Mouse (Mus musculus) hindbrain, embryonic 10.5 days (tissue): ENCODE results near the gene Crocc. TPM values are rescaled to one million over a fixed set of nuclear protein-coding genes. Genes with fewer than 3 reads are reported as not detected.

Experiments
- DNase-seq: peaks from one replicate; pipeline ENCODE4 v3.0.0-alpha.2; 2017; ENCODE audit warnings: low spot score
- H3K27ac ChIP-seq: fragments of 300-500 bp; sonication (generic); 2 replicates; pipeline ENCODE4 v1.5.1; 2016; ENCODE audit warnings: mild to moderate bottlenecking, moderate library complexity
- H3K27me3 ChIP-seq: fragments of 300-500 bp; sonication (generic); 2 replicates; pipeline ENCODE4 v1.6.1; 2016; ENCODE audit warnings: mild to moderate bottlenecking; ENCODE audit not compliant: poor library complexity, insufficient read depth, severe bottlenecking
- H3K36me3 ChIP-seq: fragments of 300-500 bp; sonication (generic); 2 replicates; pipeline ENCODE4 v1.6.1; 2016; ENCODE audit warnings: mild to moderate bottlenecking, moderate library complexity
- H3K4me1 ChIP-seq: fragments of 300-500 bp; sonication (generic); replicated peaks from 2 replicates; pipeline ENCODE4 v1.6.1; 2016; ENCODE audit warnings: mild to moderate bottlenecking
- H3K4me3 ChIP-seq: fragments of 300-500 bp; sonication (generic); 2 replicates; pipeline ENCODE4 v1.5.1; 2016; ENCODE audit warnings: mild to moderate bottlenecking, moderate library complexity
- H3K9me3 ChIP-seq: fragments of 300-500 bp; sonication (generic); 2 replicates; pipeline ENCODE4 v1.6.1; 2016; ENCODE audit warnings: mild to moderate bottlenecking, moderate library complexity
- WGBS: fragments of 180-500 bp; shearing (Covaris S2); methylation state at CpG from one replicate; pipeline ENCODE4 v1.1.7; 2016; 5-methylcytosine and 5-hydroxymethylcytosine counted together
- polyA plus RNA-seq: library from polyadenylated mRNA; unstranded; fragments of >200 nt; fragmentation: Nextera tagmentation; extraction: Ambion mirVana; gene quantifications from 2 replicates; pipeline ENCODE4 v1.2.1, GENCODE M21; 2016

Gene Crocc
- polyA plus RNA-seq, 1 experiment from 2014 or later = 11.4 TPM

- H3K27ac ChIP-seq = peak overlapping the region; percentile 95
Observed at GRCm38 (mm10) chr4:141059616-141060425, 529 bp downstream of the Crocc start.

GRCm38 (mm10) chr4:141058835-141059234, 1.5 kb downstream of the Crocc start:
- Histone ChIP-seq H3K4me1 (peaks cover 44% of the 10 kb centered on the region), H3K4me3 (peak overlapping the region; percentile 68; the same call in 1 of the 2 replicates), H3K9me3 (no peaks in the 10 kb centered on the region), H3K27me3 (no peaks in the 10 kb centered on the region), H3K27ac (peak overlapping the region; percentile 23; the same call in 1 of the 2 replicates), H3K36me3 (peaks cover 40% of the 10 kb centered on the region)
- no peak for DNase-seq
- WGBS = 81% methylated on average over 9 of the region's 9 CpGs

More at GRCm38 (mm10) chr4:141059616-141060425, 529 bp downstream of the Crocc start:
- H3K4me3 ChIP-seq = peak overlapping the region; percentile 68
- peaks cover 31% of the 10 kb centered on the region for H3K36me3 ChIP-seq
- H3K27me3 ChIP-seq = no peaks in the 10 kb centered on the region
- DNase-seq = peak; percentile 12
- H3K9me3 ChIP-seq = no peaks in the 10 kb centered on the region
- peaks cover 37% of the 10 kb centered on the region for H3K4me1 ChIP-seq
- WGBS = 2% methylated on average over 32 of the region's 32 CpGs

GRCm38 (mm10) chr4:141056970-141057369, 3.4 kb downstream of the Crocc start:
- 97% methylated on average over 10 of the region's 10 CpGs for WGBS
- Histone ChIP-seq H3K27me3 (no peaks in the 10 kb centered on the region), H3K9me3 (no peaks in the 10 kb centered on the region), H3K4me1 (peaks cover 62% of the 10 kb centered on the region), H3K27ac (no peak overlapping the region), H3K36me3 (peaks cover 52% of the 10 kb centered on the region), H3K4me3 (no peak overlapping the region)
- no peak for DNase-seq

- peak overlapping the region; percentile 87 for H3K27ac ChIP-seq
- no peaks in the 10 kb centered on the region for H3K27me3 ChIP-seq
- no peaks in the 10 kb centered on the region for H3K9me3 ChIP-seq
- H3K36me3 ChIP-seq = peaks cover 63% of the 10 kb centered on the region
- peaks cover 63% of the 10 kb centered on the region for H3K4me1 ChIP-seq
- WGBS = 24% methylated on average over 17 of the region's 17 CpGs
- DNase-seq = peak; percentile 65
- H3K4me3 ChIP-seq = peak overlapping the region; percentile 32
Observed at GRCm38 (mm10) chr4:141053568-141054161, 6.7 kb downstream of the Crocc start.

- Histone ChIP-seq H3K36me3 (peaks cover 67% of the 10 kb centered on the region), H3K27ac (peak overlapping the region; percentile 87), H3K4me1 (peaks cover 66% of the 10 kb centered on the region), H3K4me3 (peak overlapping the region; percentile 32), H3K27me3 (no peaks in the 10 kb centered on the region), H3K9me3 (no peaks in the 10 kb centered on the region)
- no peak for DNase-seq
- WGBS = 37% methylated on average over 8 of the region's 8 CpGs
Observed at GRCm38 (mm10) chr4:141053138-141053537, 7.2 kb downstream of the Crocc start.

GRCm38 (mm10) chr4:141052442-141052841, 7.9 kb downstream of the Crocc start:
- peaks cover 68% of the 10 kb centered on the region for H3K36me3 ChIP-seq
- peak overlapping the region; percentile 87; the same call in 1 of the 2 replicates for H3K27ac ChIP-seq
- 91% methylated on average over 12 of the region's 12 CpGs for WGBS
- H3K4me3 ChIP-seq = no peak overlapping the region
- H3K4me1 ChIP-seq = peaks cover 73% of the 10 kb centered on the region
- DNase-seq = no peak
- no peaks in the 10 kb centered on the region for H3K9me3 ChIP-seq
- H3K27me3 ChIP-seq = no peaks in the 10 kb centered on the region

GRCm38 (mm10) chr4:141049476-141049835, 10.9 kb downstream of the Crocc start:
- H3K27ac ChIP-seq = peak overlapping the region; percentile 91
- no peaks in the 10 kb centered on the region for H3K9me3 ChIP-seq
- peak overlapping the region; percentile 38 for H3K4me3 ChIP-seq
- H3K27me3 ChIP-seq = no peaks in the 10 kb centered on the region
- H3K4me1 ChIP-seq = peaks cover 83% of the 10 kb centered on the region
- WGBS = 27% methylated on average over 4 of the region's 4 CpGs
- peak; percentile 83 for DNase-seq
- H3K36me3 ChIP-seq = peaks cover 65% of the 10 kb centered on the region

GRCm38 (mm10) chr4:141048810-141049475, 11.4 kb downstream of the Crocc start:
- Histone ChIP-seq H3K27ac (peak overlapping the region; percentile 91), H3K9me3 (no peaks in the 10 kb centered on the region), H3K4me3 (peak overlapping the region; percentile 38), H3K36me3 (peaks cover 63% of the 10 kb centered on the region), H3K27me3 (no peaks in the 10 kb centered on the region), H3K4me1 (peaks cover 78% of the 10 kb centered on the region)
- WGBS = 47% methylated on average over 17 of the region's 17 CpGs
- DNase-seq = peak; percentile 45

- 26% methylated on average over 8 of the region's 8 CpGs for WGBS
- H3K36me3 ChIP-seq = peaks cover 80% of the 10 kb centered on the region
- H3K27ac ChIP-seq = peak overlapping the region; percentile 9; the same call in 1 of the 2 replicates
Observed at GRCm38 (mm10) chr4:141044816-141045215, 15.5 kb downstream of the Crocc start.

GRCm38 (mm10) chr4:141041117-141041516, 19.2 kb downstream of the Crocc start:
- no peak for DNase-seq
- H3K4me3 ChIP-seq = no peak overlapping the region
- H3K9me3 ChIP-seq = no peaks in the 10 kb centered on the region
- 57% methylated on average over 12 of the region's 12 CpGs for WGBS
- peaks cover 11% of the 10 kb centered on the region for H3K4me1 ChIP-seq
- H3K36me3 ChIP-seq = peaks cover 90% of the 10 kb centered on the region
- no peaks in the 10 kb centered on the region for H3K27me3 ChIP-seq
- H3K27ac ChIP-seq = no peak overlapping the region

More at GRCm38 (mm10) chr4:141044816-141045215, 15.5 kb downstream of the Crocc start:
- Histone ChIP-seq H3K4me1 (peaks cover 48% of the 10 kb centered on the region), H3K4me3 (no peak overlapping the region), H3K27me3 (no peaks in the 10 kb centered on the region), H3K9me3 (no peaks in the 10 kb centered on the region)
- peak; percentile 80 for DNase-seq

GRCm38 (mm10) chr4:141033606-141034549, 26.5 kb downstream of the Crocc start:
- peaks cover 95% of the 10 kb centered on the region for H3K36me3 ChIP-seq
- WGBS = 88% methylated on average over 27 of the region's 27 CpGs
- no peak overlapping the region for H3K4me3 ChIP-seq
- no peak overlapping the region for H3K27ac ChIP-seq
- DNase-seq = no peak
- no peaks in the 10 kb centered on the region for H3K27me3 ChIP-seq
- no peaks in the 10 kb centered on the region for H3K9me3 ChIP-seq
- H3K4me1 ChIP-seq = peaks cover 7% of the 10 kb centered on the region; the same call in 1 of the 2 replicates

GRCm38 (mm10) chr4:141031733-141032132, 28.6 kb downstream of the Crocc start:
- peaks cover 95% of the 10 kb centered on the region for H3K36me3 ChIP-seq

More at GRCm38 (mm10) chr4:141031733-141032132, 28.6 kb downstream of the Crocc start:
- DNase-seq = peak; percentile 82
- 19% methylated on average over 6 of the region's 6 CpGs for WGBS
- Histone ChIP-seq H3K4me3 (no peak overlapping the region), H3K4me1 (peaks cover 7% of the 10 kb centered on the region; the same call in 1 of the 2 replicates), H3K27me3 (no peaks in the 10 kb centered on the region), H3K9me3 (no peaks in the 10 kb centered on the region), H3K27ac (no peak overlapping the region)
